Mouse (Mus musculus) gastrocnemius, postnatal 4 days (tissue): Measurements from ENCODE around the gene Cdc20b. TPM values are rescaled to one million over a fixed set of nuclear protein-coding genes. Genes with fewer than 3 reads are reported as not detected.

ENCODE experiments used
- DNase-seq, 2 experiments: peaks; one replicate each; pipeline ENCODE4 v3.0.0; 2021 to 2022; ENCODE audit warnings: low spot score in 2 of 2, mixed read lengths in 2 of 2
- total RNA-seq, 2 experiments: library from RNA; stranded (reverse); gene quantifications; 2 replicates each; pipeline ENCODE4 v1.2.3; 2021

Cdc20b gene
- total RNA-seq, 2 experiments from 2014 or later: not detected

DNA sequence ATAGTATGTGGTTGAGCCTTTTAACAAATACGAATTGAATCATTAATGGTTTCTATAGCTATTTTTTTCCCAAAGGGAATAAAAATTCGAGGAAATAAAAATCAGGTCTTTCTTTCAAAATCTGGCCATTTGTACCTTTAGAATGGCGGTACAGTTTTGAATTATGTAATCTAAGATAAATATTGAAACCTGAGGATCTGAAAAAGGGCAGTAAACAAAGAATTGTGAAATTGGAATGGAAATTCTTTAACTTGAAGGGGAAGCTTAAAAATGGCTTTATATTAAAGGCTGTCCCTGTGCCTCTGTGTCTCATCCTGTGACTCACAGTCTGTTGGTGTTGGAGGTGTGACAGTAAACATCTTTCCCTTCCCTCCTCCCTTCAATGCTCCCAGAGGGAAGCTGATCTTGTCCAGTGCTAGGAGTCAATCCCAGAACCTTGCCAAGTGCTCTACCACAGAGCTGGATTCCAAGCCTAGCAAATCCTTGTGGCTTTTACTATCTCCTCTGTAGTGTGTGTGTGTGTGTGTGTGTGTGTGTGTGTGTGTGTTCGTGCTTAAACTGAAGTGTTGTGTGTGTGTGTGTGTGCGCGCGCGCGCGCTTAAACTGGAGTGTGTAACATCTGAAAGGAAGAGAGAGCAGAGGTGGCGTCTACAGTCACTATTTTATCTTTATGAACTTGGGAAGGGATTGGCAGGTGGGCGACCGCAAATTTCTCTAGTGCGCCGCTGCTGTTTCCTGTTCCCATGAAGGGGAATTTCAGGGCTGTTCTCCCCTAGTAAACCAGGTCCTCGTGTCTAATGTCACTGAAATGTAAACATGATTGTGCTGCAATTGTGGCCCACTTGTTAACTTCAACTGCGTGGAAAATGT, 11.4 kb upstream of the Cdc20b start:
- DNase-seq: no peak

DNA sequence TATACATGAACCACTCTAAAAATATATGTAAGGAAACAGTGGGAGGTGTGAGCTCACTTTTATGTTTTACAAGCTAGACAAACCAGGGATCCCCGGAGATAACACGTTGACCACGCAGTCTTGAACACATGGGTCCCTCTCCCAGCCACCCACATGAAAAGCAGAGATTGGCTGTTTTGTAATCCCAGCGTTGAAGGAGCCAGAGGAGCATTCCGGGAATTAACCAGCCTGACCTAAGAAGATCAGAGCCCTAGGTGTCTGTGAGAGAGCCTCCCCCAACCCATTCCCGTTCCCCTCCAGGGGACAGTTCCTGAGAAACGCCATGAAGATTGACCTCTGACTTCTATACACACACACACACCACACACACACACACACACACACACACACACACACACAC, 3.6 kb upstream of the Cdc20b start:
- DNase-seq: no peak

DNA sequence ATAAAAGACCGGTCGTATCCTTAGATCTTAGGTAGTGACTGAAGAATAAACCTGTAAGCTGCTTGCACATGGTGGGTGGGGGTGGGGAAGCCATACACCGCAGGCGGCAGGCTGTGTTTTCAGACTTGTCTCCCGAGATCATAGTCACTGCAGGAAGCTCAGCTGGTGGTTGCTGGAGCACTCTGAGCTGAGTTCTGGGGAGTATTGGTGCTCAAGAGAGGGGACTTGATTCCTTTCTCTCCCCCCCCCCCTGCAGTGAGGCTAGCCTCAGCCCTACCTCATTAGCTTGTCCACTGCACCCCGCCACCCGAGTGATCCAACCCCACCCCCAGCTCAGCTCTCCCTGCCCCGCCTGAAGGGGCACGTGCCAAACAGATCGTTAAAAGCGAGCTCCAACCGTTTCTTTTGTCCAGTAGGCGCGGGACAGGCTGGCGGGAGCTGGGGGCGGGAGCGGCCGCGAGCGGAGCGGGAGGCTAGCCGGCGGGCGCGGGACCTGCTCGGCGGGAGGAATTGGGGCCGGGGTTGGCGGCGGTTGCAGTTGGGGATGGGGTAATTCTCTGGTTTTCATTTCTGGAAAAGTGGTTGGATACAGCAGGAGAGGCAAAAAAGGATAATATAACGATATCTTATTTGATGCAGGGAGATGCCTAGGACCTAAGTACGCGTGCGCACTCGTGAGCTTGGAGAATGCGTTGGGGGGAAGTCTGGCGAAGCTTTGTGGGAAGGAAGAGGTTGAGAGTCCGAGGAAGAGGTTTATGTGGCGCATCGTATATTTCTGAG, 2.9 kb upstream of the Cdc20b start:
- peak in 1 of 2 experiments; percentile 27 for DNase-seq

DNA sequence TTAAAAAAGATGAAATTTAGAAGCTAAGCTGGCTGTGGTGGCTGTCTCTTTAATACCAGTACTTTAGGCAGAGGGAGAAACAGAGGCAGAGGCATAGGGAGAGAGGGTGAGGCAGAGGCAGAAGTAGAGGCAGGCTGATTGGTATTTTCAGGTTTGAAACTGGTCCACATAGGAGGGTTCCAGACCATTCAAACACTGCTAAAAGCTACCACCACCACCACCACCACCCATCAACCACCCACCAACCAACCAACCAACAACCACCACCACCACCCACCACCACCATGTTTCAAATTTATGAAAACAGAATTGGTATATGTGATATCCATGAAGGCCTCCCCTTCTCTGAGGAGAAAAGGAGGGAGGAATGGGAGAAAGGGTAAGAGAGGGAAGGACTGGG, 2.1 kb upstream of the Cdc20b start:
- DNase-seq: no peak

DNA sequence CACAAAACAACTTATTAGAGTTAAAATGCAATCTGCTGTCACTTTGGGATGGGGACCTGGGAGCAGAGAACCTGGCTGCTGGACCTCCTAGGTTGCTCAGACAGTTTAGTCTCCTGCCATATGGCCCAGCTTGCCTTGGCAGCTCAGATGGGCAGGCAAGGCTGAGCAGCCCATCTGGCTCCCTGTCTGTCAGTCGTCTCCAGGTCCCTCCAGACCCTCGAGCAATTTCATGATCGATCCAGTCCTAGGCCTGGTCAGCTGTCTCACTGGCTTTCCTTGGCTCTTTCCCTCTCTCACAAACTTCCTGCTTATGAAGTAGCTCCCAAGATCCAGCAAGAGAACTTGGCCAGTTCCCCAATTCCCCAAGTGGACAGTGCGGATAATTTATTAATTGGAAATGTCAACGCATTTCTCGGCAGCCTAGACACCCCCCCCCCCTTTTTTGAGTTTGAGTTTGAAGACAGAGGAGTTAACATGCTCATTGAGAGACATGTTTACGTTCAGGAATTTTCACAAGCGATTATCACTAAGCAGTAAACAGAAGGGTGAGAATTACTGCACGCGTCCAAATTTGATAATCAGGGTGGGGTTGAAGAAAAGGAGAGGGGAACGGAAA, 532 bp upstream of the Cdc20b start:
- DNase-seq: no peak

DNA sequence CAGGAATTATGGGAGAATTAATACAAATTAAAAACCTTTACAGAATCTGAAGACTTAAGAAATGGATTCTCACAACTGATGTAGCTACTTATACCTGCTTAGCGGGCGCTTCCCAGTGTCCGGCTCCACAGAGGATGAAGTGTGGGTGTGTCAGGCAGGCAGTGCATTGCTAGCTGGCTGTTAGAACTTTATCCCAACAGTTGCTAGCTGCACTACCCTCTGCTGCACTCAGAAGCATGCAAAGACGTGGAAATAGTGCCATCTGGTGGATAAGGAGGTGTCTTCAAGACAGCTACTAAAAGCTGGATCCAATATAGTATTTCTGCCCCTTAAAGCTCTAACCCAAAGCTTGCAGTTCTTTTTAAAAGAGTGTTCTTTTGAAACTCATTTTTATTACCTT, 941 bp downstream of the Cdc20b start:
- peak; percentile 29 to 66 for DNase-seq

DNA sequence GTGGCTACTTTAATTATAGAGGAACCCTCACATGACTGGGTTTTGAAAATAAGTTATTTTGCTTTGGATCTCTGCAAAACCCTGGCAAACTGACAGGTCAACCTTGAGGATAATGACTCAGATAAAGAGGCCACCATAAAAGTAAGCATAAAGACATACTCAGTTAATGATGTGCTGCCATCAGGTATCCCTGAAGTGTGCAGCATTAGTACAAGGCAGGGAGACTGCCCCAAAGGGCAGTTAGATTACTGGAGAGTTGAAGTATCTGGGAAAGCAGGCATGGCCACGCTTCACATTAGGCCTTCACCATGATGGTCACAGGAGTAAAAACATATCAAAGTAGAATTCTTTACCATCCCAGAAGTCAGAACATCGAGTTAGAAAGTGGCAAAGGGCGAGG, 10.0 kb downstream of the Cdc20b start:
- no peak for DNase-seq

DNA sequence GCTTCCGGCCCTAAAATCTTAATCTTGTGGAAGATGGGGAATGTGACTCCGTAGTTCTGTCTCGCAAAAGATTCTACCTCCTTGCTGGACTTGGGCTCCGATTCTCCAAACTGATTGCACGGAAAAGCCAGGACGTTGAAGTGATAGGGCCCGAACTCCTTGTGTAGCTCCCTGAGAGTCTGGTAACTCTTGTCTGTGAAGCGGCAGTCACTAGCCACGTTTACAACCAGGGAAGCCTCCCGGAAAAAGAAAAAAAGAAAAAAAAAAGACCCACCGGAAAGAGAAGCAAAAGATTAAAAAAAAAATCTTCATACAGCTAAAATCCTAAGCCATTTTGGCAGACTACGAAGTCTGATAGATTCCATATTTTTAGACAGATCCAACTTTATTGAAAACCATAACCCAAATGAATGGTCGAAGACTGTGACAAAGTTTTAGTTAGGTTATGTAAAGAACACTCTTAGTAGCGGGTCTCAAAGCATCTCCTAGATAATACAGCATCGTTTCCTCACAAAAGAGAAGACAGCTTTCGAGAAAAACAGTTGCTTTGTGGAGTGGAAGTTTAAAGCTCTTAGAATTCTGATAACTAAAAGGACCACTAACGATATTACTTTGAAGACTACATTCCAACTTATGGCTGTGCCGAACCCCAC, 10.7 kb downstream of the Cdc20b start:
- DNase-seq: no peak

DNA sequence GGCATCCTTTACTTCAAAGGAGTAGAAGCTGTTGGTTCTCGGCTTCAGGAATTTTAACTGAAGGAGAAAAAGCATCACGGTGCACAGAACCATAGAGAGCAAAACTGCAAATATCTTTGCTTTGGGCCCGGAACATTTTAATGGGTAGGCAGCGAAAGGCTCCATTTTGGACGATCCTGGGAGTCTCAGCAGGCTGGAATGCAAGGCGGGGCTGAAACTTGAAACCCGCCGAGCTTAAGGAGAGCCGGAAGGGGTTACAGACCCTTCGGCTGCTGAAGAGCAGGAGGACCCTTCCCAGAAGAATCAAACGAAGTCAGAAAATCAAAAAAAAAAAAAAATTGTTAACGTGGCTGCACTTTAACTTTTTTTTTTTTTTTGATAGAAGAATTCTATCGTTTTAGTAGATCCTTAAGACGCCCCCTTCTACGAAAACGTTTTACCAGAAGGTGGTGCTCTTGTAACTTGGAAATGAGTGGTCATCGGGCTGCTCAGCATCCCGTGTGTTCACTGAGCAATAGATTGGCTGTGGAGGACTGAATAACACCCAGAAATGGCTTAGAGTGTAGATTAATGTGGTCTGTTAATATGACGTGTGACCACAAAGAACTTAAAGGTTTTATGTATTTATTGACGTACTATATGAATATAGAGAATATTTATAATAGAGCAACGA, 11.4 kb downstream of the Cdc20b start, which contains the start of gene Gpx8:
Gene Gpx8 (minus strand): TSS at position 200 of the 673 bp plus-strand sequence.
- DNase-seq: peak in 1 of 2 experiments; percentile 70

DNA sequence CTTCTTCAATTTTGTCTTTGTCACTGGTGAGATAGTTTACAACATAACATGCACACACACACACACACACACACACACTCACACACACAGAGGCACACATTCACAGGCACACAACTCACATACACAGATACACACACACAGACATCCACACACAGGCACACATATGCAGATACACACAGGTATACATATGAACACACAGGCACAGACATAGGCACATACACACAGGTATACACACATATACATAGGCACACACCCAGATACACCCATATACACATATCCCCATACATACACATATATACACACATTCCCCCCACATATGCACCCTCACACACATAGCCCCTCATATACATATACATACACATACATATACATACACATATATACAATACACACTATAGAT, 12.1 kb downstream of the Cdc20b start:
- no peak for DNase-seq

DNA sequence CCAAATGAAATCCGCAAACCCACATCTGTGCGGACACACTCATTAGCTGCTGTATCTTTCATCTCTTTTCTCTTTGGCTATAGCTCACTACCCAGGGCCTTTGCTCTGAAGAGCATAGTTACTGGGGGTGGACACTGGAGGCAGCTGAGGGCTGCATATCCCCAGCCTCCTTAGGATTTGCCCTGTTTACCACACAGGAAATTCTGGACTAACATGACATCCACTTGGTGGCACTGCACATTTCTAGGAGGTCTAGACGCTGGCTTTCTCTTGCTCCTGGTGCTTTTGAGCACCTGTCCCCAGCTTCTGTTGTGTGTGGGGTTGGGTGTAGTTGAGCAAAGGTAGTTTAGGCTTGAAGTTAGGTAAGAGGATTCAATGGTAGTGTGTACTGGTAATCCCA, 12.7 kb downstream of the Cdc20b start:
- no peak for DNase-seq

DNA sequence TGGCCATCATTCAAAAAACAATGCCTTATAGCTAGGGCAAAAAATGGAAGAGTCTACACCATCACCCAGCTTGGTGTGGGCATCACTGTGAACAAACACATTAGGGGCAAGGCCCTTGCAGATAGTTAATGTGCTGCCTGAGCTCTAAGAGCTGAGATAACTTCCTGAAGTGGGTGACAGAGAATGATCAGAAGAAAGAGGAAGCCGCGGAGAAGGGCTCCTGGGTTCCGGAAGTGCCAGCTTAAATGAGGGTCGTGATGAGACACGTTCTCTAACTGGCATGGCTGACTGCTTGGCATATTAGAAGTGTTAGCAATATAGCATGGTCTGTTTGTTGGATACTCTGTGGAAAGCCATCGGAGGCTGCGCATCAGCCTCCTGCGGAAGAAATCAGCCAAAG, 19.3 kb downstream of the Cdc20b start:
- no peak for DNase-seq

DNA sequence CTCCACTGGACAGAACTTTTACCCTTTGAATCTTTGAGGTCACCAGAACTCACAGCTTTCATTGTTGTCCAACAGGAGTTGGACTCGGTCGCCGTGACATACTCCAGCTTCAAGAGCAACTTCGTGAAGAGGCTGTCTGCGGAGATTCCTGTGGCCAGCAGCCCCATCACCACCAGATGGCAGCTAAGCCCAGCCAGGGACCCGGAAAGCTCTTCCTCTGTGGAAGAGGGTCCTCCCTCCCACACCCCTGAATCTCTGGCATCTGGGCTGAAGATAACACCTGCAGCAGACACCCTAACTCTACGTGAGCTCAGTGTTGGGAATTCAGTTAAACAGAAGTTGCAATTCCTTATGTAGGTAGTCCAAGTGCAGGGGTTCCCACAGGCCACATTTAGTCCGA, 20.9 kb downstream of the Cdc20b start:
- DNase-seq: no peak

DNA sequence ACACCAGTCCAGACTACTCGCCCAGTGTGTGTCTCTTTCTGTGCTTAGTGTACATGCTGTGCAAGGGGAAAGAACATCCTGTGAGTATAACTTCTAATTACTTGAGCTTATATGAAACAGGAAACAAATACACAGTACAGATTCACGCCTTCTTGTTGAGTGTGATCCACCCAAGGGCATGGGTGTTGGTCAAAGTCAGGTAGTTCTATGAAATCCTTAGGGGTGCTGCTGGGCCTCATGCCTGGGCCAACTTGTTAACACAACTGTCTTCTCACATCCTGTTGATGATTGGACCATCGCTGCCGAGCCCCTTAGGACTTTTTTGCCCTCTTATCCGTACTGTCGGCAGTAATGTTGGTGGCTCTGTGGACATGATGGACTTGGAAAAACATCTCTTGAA, 26.8 kb downstream of the Cdc20b start:
- no peak for DNase-seq

DNA sequence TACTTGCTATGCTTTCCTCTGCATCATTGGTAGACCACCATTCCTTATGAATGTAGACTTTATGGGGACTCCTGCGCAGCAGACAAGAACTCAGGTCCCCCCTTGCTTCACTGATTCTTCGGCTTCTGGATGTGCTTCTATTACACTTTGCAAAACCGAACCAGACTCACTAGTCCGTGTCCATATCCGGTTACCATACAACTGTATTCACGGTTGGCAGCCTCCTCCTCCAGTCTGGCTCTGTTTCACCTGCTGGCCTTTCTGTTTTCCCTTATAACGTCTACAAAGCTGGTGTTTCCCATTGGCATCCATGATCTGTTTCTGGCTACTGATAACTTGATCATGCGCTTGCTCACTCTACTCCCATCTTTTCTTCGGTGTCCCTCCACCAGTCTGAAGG, 29.6 kb downstream of the Cdc20b start:
- no peak for DNase-seq

DNA sequence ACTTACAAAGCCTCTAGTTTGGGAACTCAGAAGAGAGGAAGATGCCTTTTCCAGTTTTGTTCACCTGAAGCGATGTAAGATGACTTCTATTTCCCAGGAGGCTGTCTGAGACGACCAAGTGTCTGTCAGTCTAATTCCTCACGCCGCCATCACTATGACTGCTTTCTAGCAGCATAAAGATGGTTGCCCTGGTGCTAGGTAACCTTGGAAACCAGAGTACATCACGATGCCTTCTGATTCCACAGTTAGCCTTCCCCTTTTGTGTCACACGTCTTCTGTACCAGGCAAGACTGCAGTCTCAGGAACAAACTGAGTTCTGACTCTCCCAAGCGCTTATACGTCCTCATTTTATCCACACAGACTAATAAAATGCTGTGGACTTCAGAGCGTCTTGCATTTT, 44.1 kb downstream of the Cdc20b start:
- DNase-seq: no peak

DNA sequence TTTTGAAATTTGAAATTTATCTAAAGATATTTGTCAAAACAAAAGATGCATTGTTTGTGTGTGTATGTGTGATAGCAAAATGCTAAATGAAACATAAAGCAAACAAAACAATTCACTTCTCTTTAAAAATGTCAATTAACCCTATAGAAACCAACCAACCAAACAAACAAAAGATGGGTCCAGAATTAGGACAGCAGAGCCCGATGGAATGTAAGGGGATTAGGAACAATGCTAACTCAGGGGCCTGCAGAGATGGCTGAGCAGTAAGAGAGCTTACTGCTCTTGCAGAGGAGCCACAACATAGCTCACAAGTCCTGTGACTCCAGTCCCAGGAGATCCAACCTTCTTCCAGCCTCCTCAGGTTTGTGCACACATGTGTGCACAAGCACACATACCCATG, 47.2 kb downstream of the Cdc20b start:
- DNase-seq: no peak

DNA sequence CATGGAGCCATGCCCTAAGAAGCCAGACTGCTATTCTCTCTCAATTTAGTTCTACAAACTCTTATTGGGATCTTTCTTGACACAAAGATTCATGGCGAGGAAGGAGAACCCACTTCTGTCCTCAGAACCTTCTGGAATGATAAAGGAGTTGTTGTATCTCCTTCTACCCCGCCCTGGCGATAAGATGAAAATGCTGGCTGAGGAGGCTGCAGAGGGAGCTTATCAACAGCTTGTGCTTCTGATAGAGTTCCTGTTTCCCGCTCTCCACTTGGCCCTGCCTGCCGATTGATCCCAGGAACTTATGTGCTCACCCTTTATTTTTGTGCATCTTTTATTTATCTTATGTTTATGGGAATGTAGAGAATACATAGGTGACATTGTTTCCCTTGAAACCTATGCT, 49.8 kb downstream of the Cdc20b start:
- DNase-seq: no peak

DNA sequence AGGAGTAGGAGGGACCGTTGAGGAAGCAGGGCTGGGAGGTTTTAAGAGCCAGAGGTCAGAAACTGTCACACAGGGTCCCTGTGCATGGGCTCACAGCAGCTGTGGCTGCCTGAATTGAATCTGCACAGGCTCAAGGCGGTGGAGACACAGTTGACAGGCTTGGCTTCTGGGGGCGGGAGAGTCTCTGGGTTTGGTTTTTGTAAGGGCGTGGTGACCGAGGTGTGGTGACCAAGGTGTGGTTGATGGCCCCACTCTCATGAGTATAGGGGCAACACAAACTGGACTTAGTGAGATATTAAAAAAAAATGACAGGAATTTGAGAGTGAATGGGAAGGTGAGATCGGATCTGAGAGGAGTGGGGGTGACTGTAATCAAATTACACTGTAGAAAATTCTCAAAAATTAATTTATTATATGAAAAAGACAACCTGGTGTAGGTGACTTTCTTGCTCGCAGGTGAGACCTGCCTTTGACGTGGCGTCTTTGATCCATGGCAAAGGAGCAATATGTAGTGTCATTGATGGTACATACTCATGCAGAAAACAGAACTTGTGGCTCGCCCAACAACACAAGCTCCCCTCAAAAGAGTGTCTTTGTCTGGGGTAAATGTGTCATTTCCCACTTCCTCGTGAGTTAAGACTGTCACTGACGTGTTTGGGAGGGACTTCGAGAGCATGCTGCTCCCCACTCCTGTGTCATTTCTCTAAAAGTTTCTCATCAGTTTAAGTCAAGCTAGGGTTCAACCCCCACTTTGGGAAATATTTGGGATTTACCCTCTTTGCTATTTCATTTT, 52.5 kb downstream of the Cdc20b start:
- no peak for DNase-seq

DNA sequence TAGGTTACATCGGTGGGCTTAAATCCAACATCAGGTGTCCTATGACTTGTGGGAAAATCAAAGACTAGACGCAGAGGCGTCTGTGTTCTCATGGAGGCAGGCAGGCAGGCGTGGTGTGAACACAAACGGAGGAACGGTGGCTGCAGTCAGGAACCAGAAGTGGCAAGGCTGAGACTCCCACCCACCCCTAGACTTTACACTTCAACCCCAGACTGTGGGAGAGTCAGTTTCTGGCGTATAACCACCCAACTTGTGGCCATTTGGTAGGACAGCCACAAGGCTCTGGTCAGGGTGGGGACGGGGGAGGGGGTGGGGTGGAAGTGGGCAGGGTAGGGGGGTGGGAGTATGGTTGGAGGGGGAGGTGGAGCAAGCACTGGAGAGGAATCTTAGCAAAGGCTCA, 55.6 kb downstream of the Cdc20b start:
- DNase-seq: no peak
